Mouse (Mus musculus) embryo, embryonic 11.5 days (tissue): ENCODE data around the gene Zfp800.

Experiments used
- DNase-seq: peaks from one replicate; pipeline ENCODE4 v3.0.0-alpha.2; 2012; ENCODE audit warnings: low read depth, low spot score

Gene Zfp800

GRCm38 (mm10) chr6:28214658-28215267 lies 183.0 kb downstream of the Zfp800 start:
- DNase-seq, result no peak

- no peak for DNase-seq
These were observed 194.4 kb downstream of the Zfp800 start for GRCm38 (mm10) chr6:28203454-28203853.

- DNase-seq, result no peak
These were observed 195.0 kb downstream of the Zfp800 start for GRCm38 (mm10) chr6:28202833-28203232.

- DNase-seq, result no peak
These were observed 203.9 kb downstream of the Zfp800 start for GRCm38 (mm10) chr6:28193901-28194300.

GRCm38 (mm10) chr6:28191935-28192334 lies 205.9 kb downstream of the Zfp800 start:
- no peak for DNase-seq
